Mouse (Mus musculus) thymus, postnatal 0 days (tissue): ENCODE measurements around the gene Tmco5. TPM values are rescaled to one million over a fixed set of nuclear protein-coding genes. Genes with fewer than 3 reads are reported as not detected.

Source experiments
- DNase-seq: peaks from one replicate; pipeline ENCODE4 v3.0.0-alpha.2; 2015; ENCODE audit warnings: low spot score
- polyA plus RNA-seq: library from polyadenylated mRNA; unstranded; fragments of >200 nt; fragmentation: Nextera tagmentation; extraction: Ambion mirVana; gene quantifications from 2 replicates; pipeline ENCODE4 v1.2.1, GENCODE M21; 2015

Gene Tmco5
- not detected in 2 replicates for polyA plus RNA-seq

DNA sequence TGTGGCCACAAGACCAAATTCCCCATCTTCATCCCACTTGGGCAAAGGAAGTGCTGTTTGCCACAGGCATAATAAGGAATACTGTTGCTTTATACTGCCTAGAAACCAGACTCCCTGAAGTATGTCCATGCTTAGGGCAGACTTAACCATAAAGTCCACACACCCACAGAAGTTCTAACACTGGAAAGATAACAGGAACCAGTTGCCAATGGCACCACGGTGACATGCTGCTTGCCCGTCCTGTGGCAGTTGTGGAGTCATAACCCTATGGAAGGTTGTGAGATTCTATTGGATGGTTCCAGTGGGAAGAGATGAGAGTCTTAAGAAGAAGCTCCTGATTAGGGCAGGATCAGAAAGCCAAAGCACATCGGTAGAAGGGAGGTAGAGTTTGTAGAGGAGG is at the start of gene Tmco5:
Gene Tmco5 (plus strand): TSS at position 301 of the 400 bp plus-strand sequence.
- no peak for DNase-seq

DNA sequence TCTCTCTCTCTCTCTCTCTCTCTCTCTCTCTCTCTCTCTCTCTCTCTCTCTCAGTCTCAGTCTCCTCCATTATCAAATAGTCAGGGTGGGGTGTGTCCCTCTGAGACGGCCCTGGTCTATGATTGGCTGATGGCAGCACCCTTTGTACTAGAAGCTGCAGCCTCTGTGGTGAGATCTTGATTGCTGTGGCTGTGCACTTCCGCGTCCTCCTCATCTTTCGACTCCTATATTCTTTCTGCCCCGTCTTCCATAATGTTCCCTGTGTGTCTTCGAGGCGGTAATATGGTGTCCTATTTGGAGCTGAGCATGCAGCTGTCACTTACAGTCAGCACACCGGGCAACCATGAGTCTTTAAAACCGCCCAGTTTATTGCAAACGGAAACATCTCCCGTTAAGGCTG is 46.6 kb upstream of the Tmco5 start:
- DNase-seq, result no peak

GRCm38 (mm10) chr2:116837829-116838228 is 40.7 kb upstream of the Tmco5 start:
- DNase-seq, result no peak

GRCm38 (mm10) chr2:116838538-116839197 is 39.8 kb upstream of the Tmco5 start:
- no peak for DNase-seq

- DNase-seq, result no peak
Measured at GRCm38 (mm10) chr2:116849980-116850636, 28.4 kb upstream of the Tmco5 start.

- no peak for DNase-seq
Measured at GRCm38 (mm10) chr2:116851356-116851755, 27.1 kb upstream of the Tmco5 start.

- DNase-seq, result no peak
Measured at GRCm38 (mm10) chr2:116852249-116852648, 26.2 kb upstream of the Tmco5 start.

GRCm38 (mm10) chr2:116858703-116859102 is 19.8 kb upstream of the Tmco5 start:
- no peak for DNase-seq

DNA sequence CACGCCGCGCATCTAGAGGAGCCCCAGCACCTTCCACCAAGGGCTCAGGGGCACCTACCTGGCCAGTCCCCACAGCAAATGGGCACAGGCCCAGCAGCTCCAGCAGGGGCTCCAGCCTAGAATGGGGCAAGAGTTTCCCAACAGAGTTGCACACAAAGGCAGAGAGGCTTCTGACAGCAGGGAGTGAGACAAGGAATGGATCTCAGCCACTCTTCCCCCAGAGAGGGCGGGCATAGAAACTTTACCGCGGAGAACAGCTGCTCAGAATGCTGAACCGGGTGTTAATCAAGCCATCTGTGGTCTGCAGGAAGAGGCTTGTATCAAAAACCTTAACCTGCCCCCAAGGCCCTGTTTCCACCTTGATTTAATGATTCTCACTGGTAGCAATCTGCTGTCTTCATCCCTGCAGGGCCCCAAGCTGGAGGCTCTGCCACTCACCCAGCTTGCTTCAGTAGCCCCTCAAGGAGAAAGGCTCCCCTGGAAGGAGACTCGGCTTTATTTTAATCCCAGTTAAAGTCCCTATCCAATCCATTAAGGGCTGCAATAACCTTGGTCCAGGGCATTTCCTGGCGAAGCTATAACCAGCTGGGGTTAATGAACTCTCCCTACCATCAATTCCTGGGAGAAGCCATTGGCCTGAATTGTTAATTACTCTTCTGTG is 1.4 kb upstream of the Tmco5 start:
- DNase-seq, result no peak

- no peak for DNase-seq
Measured at GRCm38 (mm10) chr2:116879730-116880129, 1.2 kb downstream of the Tmco5 start.

- DNase-seq, result no peak
Measured at GRCm38 (mm10) chr2:116893316-116893987, 15.0 kb downstream of the Tmco5 start.

DNA sequence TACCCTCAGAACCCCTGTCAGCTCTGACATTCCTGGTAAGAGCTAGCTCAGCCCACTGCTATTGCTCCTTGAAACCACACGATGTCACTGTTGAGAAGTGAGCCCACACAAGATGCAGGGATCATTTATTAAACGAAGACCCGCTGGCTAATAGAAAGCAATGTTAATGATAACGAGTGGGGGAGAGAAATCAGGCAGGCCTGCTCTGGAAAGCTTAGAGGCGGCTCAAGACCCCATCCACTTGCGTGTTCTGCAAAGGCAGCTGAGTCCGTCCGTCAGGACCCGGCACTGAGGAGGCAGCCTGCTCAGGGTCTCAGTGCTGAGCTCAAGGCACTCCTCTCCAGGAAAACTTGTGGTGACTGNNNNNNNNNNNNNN is 15.5 kb downstream of the Tmco5 start:
- peak; percentile 34 for DNase-seq

- DNase-seq, result peak; percentile 71
Measured at GRCm38 (mm10) chr2:116899615-116900272, 21.3 kb downstream of the Tmco5 start.

GRCm38 (mm10) chr2:116900273-116900843 is 21.9 kb downstream of the Tmco5 start:
- DNase-seq, result no peak

DNA sequence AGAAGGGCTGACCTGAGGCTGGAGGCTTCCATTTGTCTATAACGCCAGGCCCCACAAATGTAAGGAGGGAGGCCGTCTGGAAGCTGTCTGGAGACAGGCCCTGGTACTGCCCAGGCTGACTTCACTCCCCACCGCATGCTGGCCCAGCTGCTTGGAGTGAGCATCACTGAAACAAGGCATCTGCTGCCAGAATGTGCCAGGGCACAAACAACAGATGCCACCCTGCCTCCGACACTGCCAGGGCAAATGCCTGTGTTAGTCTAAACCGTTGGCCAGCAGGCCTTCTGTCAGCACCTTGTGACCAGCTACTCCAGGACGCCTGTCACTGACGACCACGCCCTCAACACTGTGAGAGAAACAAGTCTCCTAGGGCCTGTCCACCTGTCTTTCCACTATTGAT is 29.8 kb downstream of the Tmco5 start:
- no peak for DNase-seq

- DNase-seq, result no peak
Measured at GRCm38 (mm10) chr2:116912334-116913070, 34.0 kb downstream of the Tmco5 start.

DNA sequence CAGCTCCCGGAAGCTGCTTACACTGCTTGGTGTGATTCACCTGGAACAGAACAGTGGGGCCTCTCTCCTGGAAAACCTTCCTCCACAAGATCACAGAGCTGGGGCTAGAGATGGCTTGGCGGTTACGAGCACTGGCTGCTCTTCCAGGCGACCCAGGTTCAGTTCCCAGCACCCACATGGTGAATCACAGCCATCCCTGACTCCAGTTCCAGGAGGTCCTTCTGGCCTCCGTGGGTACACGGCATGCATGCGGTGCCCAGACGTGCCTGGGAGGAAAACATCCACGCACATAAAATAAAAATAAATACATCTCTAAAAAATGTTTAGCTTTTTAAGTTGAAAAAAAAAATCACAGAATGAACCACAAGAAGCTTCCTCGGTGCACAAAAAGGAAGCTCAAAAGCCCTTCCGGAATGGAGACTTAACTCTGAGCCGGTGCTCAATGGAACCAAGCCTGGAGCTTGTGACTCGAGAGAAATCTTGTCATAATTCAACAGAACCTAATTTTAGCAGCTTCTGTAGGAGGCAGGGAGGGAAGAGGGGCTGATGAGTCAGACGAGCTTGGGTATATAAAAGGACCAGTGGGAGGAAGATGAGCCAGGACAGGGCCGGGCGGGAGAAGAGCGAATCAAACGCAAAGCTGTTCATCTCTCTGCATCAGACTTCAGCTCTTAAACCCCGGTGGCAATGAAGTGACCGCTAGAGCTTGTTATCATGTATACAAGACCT is 35.4 kb downstream of the Tmco5 start:
- DNase-seq, result no peak

GRCm38 (mm10) chr2:116914636-116915035 is 36.1 kb downstream of the Tmco5 start:
- no peak for DNase-seq

DNA sequence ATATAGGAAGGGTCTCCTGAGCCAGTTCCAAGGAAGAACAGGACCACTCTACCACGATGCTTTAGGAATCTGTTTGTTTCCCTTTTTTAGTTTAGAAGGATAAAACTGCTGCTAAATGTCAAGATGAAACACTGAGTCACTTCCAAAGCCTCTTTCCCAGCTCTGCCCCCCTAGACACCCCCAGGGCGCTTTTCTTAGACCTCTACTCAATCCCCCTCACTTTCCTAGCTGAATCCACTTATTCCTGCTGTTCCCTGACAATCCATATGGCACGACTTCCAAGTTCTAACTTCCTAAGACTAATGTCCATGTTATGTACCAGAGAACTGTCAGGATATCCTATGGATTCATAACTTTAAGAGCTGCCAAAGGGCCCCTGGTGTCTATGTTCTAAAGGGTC is 40.1 kb downstream of the Tmco5 start:
- DNase-seq, result no peak
